Mouse (Mus musculus) heart, embryonic 14.5 days (tissue): ENCODE measurements around the gene Mfrp. TPM values are rescaled to one million over a fixed set of nuclear protein-coding genes. Genes with fewer than 3 reads are reported as not detected.

Source experiments
- ATAC-seq: fragments of 200-750 bp; cut with Nextera tagmentation; 2 replicates; pipeline ENCODE4 v1.8.0; 2017; ENCODE audit warnings: low read depth, moderate TSS enrichment; ENCODE audit not compliant: insufficient number of reproducible peaks, insufficient read depth, low FRiP score
- H3K27ac ChIP-seq, 2 experiments: fragments of 200-500 bp in 1 of 2; fragments of 300-500 bp in 1 of 2; sonication (generic) in 1 of 2; replicated peaks in 1 of 2; 2 replicates each; pipeline ENCODE4 v1.5.1; 2012 to 2014; ENCODE audit warnings: low read depth in 2 of 2, low read length in 2 of 2, control low read depth in 1 of 2, mild to moderate bottlenecking in 1 of 2, mixed read lengths in 1 of 2; ENCODE audit not compliant: control insufficient read depth in 1 of 2, insufficient read depth in 1 of 2
- H3K27me3 ChIP-seq: fragments of 300-500 bp; sonication (generic); 2 replicates; pipeline ENCODE4 v1.6.1; 2014; ENCODE audit warnings: mild to moderate bottlenecking, low read length, control low read depth; ENCODE audit not compliant: control insufficient read depth, insufficient read depth
- H3K36me3 ChIP-seq: fragments of 300-500 bp; sonication (generic); 2 replicates; pipeline ENCODE4 v1.6.1; 2014; ENCODE audit warnings: mild to moderate bottlenecking, control low read depth, low read length, mixed read lengths; ENCODE audit not compliant: control insufficient read depth, insufficient read depth
- H3K4me1 ChIP-seq, 2 experiments: fragments of 200-500 bp in 1 of 2; fragments of 300-500 bp in 1 of 2; sonication (generic) in 1 of 2; 2 replicates each; pipeline ENCODE4 v1.6.1; 2012 to 2014; ENCODE audit warnings: low read length in 2 of 2, control low read depth in 1 of 2, mixed read lengths in 1 of 2; ENCODE audit not compliant: control insufficient read depth in 2 of 2, insufficient read depth in 2 of 2
- H3K4me2 ChIP-seq: fragments of 300-500 bp; sonication (generic); 2 replicates; pipeline ENCODE4 v1.6.1; 2014; ENCODE audit warnings: mild to moderate bottlenecking, low read length
- H3K4me3 ChIP-seq, 2 experiments: fragments of 200-500 bp in 1 of 2; fragments of 300-500 bp in 1 of 2; sonication (generic) in 1 of 2; 2 replicates each; pipeline ENCODE4 v1.5.1; 2012 to 2014; ENCODE audit warnings: low read length in 2 of 2, mild to moderate bottlenecking in 2 of 2, control low read depth in 1 of 2, low read depth in 1 of 2, moderate library complexity in 1 of 2; ENCODE audit not compliant: control insufficient read depth in 1 of 2, insufficient read depth in 1 of 2
- H3K9ac ChIP-seq: fragments of 300-500 bp; sonication (generic); 2 replicates; pipeline ENCODE4 v1.6.1; 2014; ENCODE audit warnings: mild to moderate bottlenecking, low read length
- H3K9me3 ChIP-seq: fragments of 300-500 bp; sonication (generic); 2 replicates; pipeline ENCODE4 v1.6.1; 2016; ENCODE audit warnings: low read length, control low read depth; ENCODE audit not compliant: control insufficient read depth
- WGBS: fragments of 180-500 bp; shearing (Covaris S2); extraction: QIAGEN DNeasy Blood & Tissue Kit; methylation state at CpG from one replicate; pipeline ENCODE4 v1.1.7; 2014; 5-methylcytosine and 5-hydroxymethylcytosine counted together
- polyA plus RNA-seq: library from polyadenylated mRNA; unstranded; fragments of >200 nt; fragmentation: Nextera tagmentation; extraction: Ambion mirVana; gene quantifications from 2 replicates; pipeline ENCODE4 v1.2.1, GENCODE M21; 2014

Gene Mfrp
- polyA plus RNA-seq, 1 experiment from 2014 or later: not detected

- 14% methylated on average over 13 of the region's 16 CpGs for WGBS
- peak; percentile 74 for ATAC-seq
- Histone ChIP-seq H3K9me3 (no peaks in the 10 kb centered on the region), H3K9ac (peak overlapping the region; percentile 57; the same call in 1 of the 2 replicates), H3K4me3 (no peak overlapping the region; a peak in 1 of 4 replicates), H3K36me3 (peaks cover 22% of the 10 kb centered on the region), H3K27me3 (no peaks in the 10 kb centered on the region), H3K4me1 (peaks cover 49 to 85% of the 10 kb centered on the region in 2 experiments), H3K27ac (peak overlapping the region; percentile 78 to 85), H3K4me2 (peak overlapping the region; percentile 48)
Observed at GRCm38 (mm10) chr9:44078955-44079756, 22.4 kb upstream of the Mfrp start.

GRCm38 (mm10) chr9:44079997-44080780 lies 21.3 kb upstream of the Mfrp start:
- peaks cover 51 to 88% of the 10 kb centered on the region in 2 experiments for H3K4me1 ChIP-seq
- 70% methylated on average over 10 of the region's 10 CpGs for WGBS
- peak overlapping the region in 1 of 2 experiments; percentile 85; a peak in 2 of 4 replicates for H3K27ac ChIP-seq

DNA sequence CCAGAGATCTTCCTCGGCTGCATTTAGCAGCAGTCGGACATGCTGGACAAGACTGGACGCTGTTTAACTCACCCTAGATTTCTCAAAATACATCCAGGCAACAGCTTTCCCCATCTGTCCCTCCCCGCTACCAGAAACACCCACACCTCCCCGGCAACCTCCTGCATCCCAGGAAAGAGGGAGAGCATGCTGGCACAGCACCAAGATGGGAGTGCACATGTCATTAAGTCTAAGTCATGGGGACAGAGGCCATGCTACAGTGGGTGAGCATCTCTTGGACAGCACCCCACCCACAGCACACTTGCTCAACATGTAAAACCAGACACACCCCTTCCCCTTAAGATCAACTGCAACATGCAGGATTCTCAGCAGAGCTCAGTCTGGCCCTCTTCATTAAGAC lies 20.6 kb upstream of the Mfrp start:
- Histone ChIP-seq H3K4me1 (peaks cover 53 to 83% of the 10 kb centered on the region in 2 experiments), H3K36me3 (peaks cover 16% of the 10 kb centered on the region)

More at GRCm38 (mm10) chr9:44079997-44080780, 21.3 kb upstream of the Mfrp start:
- Histone ChIP-seq H3K4me2 (no peak overlapping the region), H3K27me3 (no peaks in the 10 kb centered on the region), H3K9me3 (no peaks in the 10 kb centered on the region), H3K9ac (0 out of 2 replicates have a peak overlapping the region, but pooled peaks have one; percentile 21), H3K4me3 (no peak overlapping the region), H3K36me3 (peaks cover 22% of the 10 kb centered on the region)
- no peak for ATAC-seq

GRCm38 (mm10) chr9:44081581-44081980 lies 19.9 kb upstream of the Mfrp start:
- ATAC-seq: no peak
- H3K27me3 ChIP-seq: no peaks in the 10 kb centered on the region
- H3K9ac ChIP-seq: no peak overlapping the region
- no peaks in the 10 kb centered on the region for H3K9me3 ChIP-seq
- H3K4me3 ChIP-seq: no peak overlapping the region
- no peak overlapping the region for H3K4me2 ChIP-seq
- WGBS: 79% methylated on average over 5 of the region's 5 CpGs
- H3K36me3 ChIP-seq: peaks cover 11% of the 10 kb centered on the region; the same call in 1 of the 2 replicates
- peaks cover 52 to 78% of the 10 kb centered on the region in 2 experiments for H3K4me1 ChIP-seq
- no peak overlapping the region for H3K27ac ChIP-seq

More for the DNA sequence above, 20.6 kb upstream of the Mfrp start:
- 31% methylated on average over 5 of the region's 5 CpGs for WGBS
- no peak for ATAC-seq
- H3K27ac ChIP-seq: peak overlapping the region in 1 of 2 experiments; percentile 61; a peak in 2 of 4 replicates
- H3K4me2 ChIP-seq: no peak overlapping the region
- H3K4me3 ChIP-seq: no peak overlapping the region
- H3K9me3 ChIP-seq: no peaks in the 10 kb centered on the region
- H3K27me3 ChIP-seq: no peaks in the 10 kb centered on the region
- peak overlapping the region; percentile 13; the same call in 1 of the 2 replicates for H3K9ac ChIP-seq

DNA sequence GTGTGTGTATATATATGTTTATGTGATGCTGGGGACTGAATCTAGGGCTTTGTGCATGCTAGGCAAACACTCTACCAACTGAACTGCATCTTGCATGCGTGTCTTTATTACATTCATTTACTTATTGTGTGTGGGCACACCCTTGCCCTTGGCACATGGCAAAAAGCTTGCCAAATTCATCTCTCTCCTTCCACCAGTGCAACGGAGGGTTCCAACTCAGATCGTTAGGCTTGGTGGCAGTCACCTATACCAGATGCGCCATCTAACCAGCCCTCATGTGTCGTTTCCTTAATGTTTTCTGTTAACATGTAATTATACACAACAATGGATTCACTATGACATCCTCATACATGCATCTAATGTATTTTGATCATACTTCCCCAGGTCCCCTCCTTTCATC lies 19.3 kb upstream of the Mfrp start:
- Histone ChIP-seq H3K9ac (no peak overlapping the region), H3K27me3 (no peaks in the 10 kb centered on the region), H3K4me3 (no peak overlapping the region), H3K36me3 (peaks cover 9% of the 10 kb centered on the region; the same call in 1 of the 2 replicates), H3K9me3 (no peaks in the 10 kb centered on the region), H3K4me1 (peaks cover 50 to 78% of the 10 kb centered on the region in 2 experiments), H3K4me2 (no peak overlapping the region), H3K27ac (peak overlapping the region in 1 of 2 experiments; percentile 94; a peak in 1 of 4 replicates)
- WGBS: 92% methylated on average over 5 of the region's 5 CpGs
- ATAC-seq: no peak

GRCm38 (mm10) chr9:44083392-44084121 lies 18.0 kb upstream of the Mfrp start:
- H3K4me1 ChIP-seq: peaks cover 46 to 75% of the 10 kb centered on the region in 2 experiments
- ATAC-seq: no peak
- H3K36me3 ChIP-seq: no peaks in the 10 kb centered on the region
- WGBS: 4% methylated on average over 23 of the region's 23 CpGs
- H3K4me2 ChIP-seq: peak overlapping the region; percentile 96
- no peaks in the 10 kb centered on the region for H3K9me3 ChIP-seq
- H3K9ac ChIP-seq: peak overlapping the region; percentile 96
- H3K27ac ChIP-seq: peak overlapping the region; percentile 93 to 94
- no peaks in the 10 kb centered on the region; the same call in 1 of the 2 replicates for H3K27me3 ChIP-seq
- H3K4me3 ChIP-seq: peak overlapping the region; percentile 72 to 75

- Histone ChIP-seq H3K9ac (peak overlapping the region; percentile 96), H3K9me3 (no peaks in the 10 kb centered on the region), H3K27me3 (no peaks in the 10 kb centered on the region; the same call in 1 of the 2 replicates), H3K4me3 (peak overlapping the region; percentile 72 to 75), H3K4me2 (peak overlapping the region; percentile 96), H3K4me1 (peaks cover 47 to 75% of the 10 kb centered on the region in 2 experiments), H3K36me3 (peaks cover 3% of the 10 kb centered on the region), H3K27ac (peak overlapping the region; percentile 58 to 94)
- 2% methylated on average over 14 of the region's 14 CpGs for WGBS
- no peak for ATAC-seq
Observed at GRCm38 (mm10) chr9:44084236-44084635, 17.3 kb upstream of the Mfrp start.
